Mouse (Mus musculus) ES-E14 (cell line): Measurements from ENCODE around the gene Amph. TPM values are rescaled to one million over a fixed set of nuclear protein-coding genes. Genes with fewer than 3 reads are reported as not detected.
A peak's percentile ranks its signal among the peaks of the same experiment; 100 is the strongest.

Experiments used
- DNase-seq: peaks from one replicate; pipeline ENCODE4 v3.0.0-alpha.2; 2013; ENCODE audit warnings: low read depth, low spot score
- H3K27ac ChIP-seq: 2 replicates; pipeline ENCODE4 v1.5.1; 2012; ENCODE audit warnings: low read depth, mild to moderate bottlenecking, low read length, moderate library complexity, mixed read lengths; ENCODE audit not compliant: poor library complexity, insufficient read depth, severe bottlenecking
- H3K36me3 ChIP-seq: 2 replicates; pipeline ENCODE4 v1.6.1; 2012; ENCODE audit warnings: mild to moderate bottlenecking, low read length, moderate library complexity, mixed read lengths; ENCODE audit not compliant: control insufficient read depth, poor library complexity, insufficient read depth, severe bottlenecking
- H3K4me1 ChIP-seq, 2 experiments: fragments of 150-350 bp in 1 of 2; sonication (generic) in 1 of 2; 2 replicates each; pipeline ENCODE4 v1.6.1; 2012; ENCODE audit warnings: low read length in 2 of 2, mild to moderate bottlenecking in 1 of 2, mixed read lengths in 1 of 2; ENCODE audit not compliant: control insufficient read depth in 2 of 2, insufficient read depth in 2 of 2, poor library complexity in 1 of 2
- H3K4me3 ChIP-seq, 2 experiments: fragments of 150-350 bp in 1 of 2; sonication (generic) in 1 of 2; 2 replicates each; pipeline ENCODE4 v1.5.1; 2012; ENCODE audit warnings: low read length in 2 of 2, low read depth in 1 of 2, mild to moderate bottlenecking in 1 of 2, mixed read lengths in 1 of 2; ENCODE audit not compliant: insufficient read depth in 1 of 2, poor library complexity in 1 of 2, severe bottlenecking in 1 of 2
- H3K9ac ChIP-seq: 2 replicates; pipeline ENCODE4 v1.6.1; 2012; ENCODE audit warnings: low read depth, mild to moderate bottlenecking, low read length, mixed read lengths; ENCODE audit not compliant: poor library complexity, insufficient read depth, severe bottlenecking
- H3K9me3 ChIP-seq: fragments of 150-350 bp; sonication (generic); 2 replicates; pipeline ENCODE4 v1.6.1; 2012; ENCODE audit warnings: low read depth, mild to moderate bottlenecking, low read length; ENCODE audit not compliant: control insufficient read depth, insufficient read depth
- CHD2 ChIP-seq: IDR thresholded peaks from 2 replicates; pipeline ENCODE4 v1.6.1; 2014; ENCODE audit warnings: mild to moderate bottlenecking, low read depth, low read length, inconsistent platforms
- HCFC1 ChIP-seq: IDR thresholded peaks from 2 replicates; pipeline ENCODE4 v1.6.1; 2012; ENCODE audit warnings: low read length, inconsistent platforms, borderline replicate concordance; ENCODE audit not compliant: insufficient read depth
- MAFK ChIP-seq: IDR thresholded peaks from 2 replicates; pipeline ENCODE4 v1.6.1; 2014; ENCODE audit warnings: mild to moderate bottlenecking, low read depth, low read length, inconsistent platforms; ENCODE audit not compliant: insufficient read depth
- ZC3H11A ChIP-seq: IDR thresholded peaks from 2 replicates; pipeline ENCODE4 v1.6.1; 2012; ENCODE audit warnings: low read depth, mild to moderate bottlenecking, inconsistent platforms, low read length, borderline replicate concordance
- ZNF384 ChIP-seq: IDR thresholded peaks from 2 replicates; pipeline ENCODE4 v1.6.1; 2012; ENCODE audit warnings: low read depth, low read length, inconsistent platforms
- in situ Hi-C, 2 experiments: fragments of 600-800 bp; cut with MboI; formaldehyde crosslinking; loops; one replicate each; pipeline ENCODE4 v1.15.1; 2025; ENCODE audit warnings: low sequenced_read_pairs in 2 of 2, inconsistent platforms in 1 of 2; ENCODE audit not compliant: unreplicated experiment in 2 of 2
- total RNA-seq: library from RNA; depleted of rRNA; stranded (reverse); fragments of 300-350 nt; gene quantifications from 2 replicates; pipeline ENCODE4 v1.2.3, GENCODE M21; 2012

The Amph gene
- total RNA-seq, 1 experiment = 5.5 TPM

GRCm38 (mm10) chr13:18972571-18972970, 24.6 kb downstream of the Amph start:
- Histone ChIP-seq H3K4me3 (no peak overlapping the region), H3K36me3 (no peaks in the 10 kb centered on the region), H3K9ac (no peak overlapping the region), H3K4me1 (no peaks in the 10 kb centered on the region), H3K27ac (no peak overlapping the region), H3K9me3 (no peaks in the 10 kb centered on the region)
- in situ Hi-C loops = no loop called here
- DNase-seq = no peak
- no peak for TF ChIP-seq ZNF384
- no peak for TF ChIP-seq ZC3H11A
- TF ChIP-seq CHD2 = no peak
- no peak for TF ChIP-seq HCFC1
- no peak for TF ChIP-seq MAFK

GRCm38 (mm10) chr13:18974351-18974750, 26.3 kb downstream of the Amph start:
- H3K4me3 ChIP-seq = no peak overlapping the region
- H3K9me3 ChIP-seq = no peaks in the 10 kb centered on the region
- H3K4me1 ChIP-seq = no peaks in the 10 kb centered on the region
- H3K9ac ChIP-seq = no peak overlapping the region
- H3K36me3 ChIP-seq = no peaks in the 10 kb centered on the region
- in situ Hi-C loops = no loop called here
- TF ChIP-seq HCFC1 (no peak), ZC3H11A (no peak), MAFK (no peak), ZNF384 (no peak), CHD2 (no peak)
- no peak for DNase-seq
- no peak overlapping the region for H3K27ac ChIP-seq

- Histone ChIP-seq H3K4me3 (no peak overlapping the region), H3K27ac (no peak overlapping the region), H3K4me1 (no peaks in the 10 kb centered on the region; a peak in 1 of 4 replicates), H3K9ac (no peak overlapping the region), H3K9me3 (no peaks in the 10 kb centered on the region), H3K36me3 (no peaks in the 10 kb centered on the region)
- in situ Hi-C loops = no loop called here
- no peak for DNase-seq
- TF ChIP-seq ZNF384 (no peak), HCFC1 (no peak), MAFK (no peak)
Measured at GRCm38 (mm10) chr13:18987266-18987665, 39.3 kb downstream of the Amph start.

GRCm38 (mm10) chr13:18988323-18988722, 40.3 kb downstream of the Amph start:
- in situ Hi-C loops = no loop called here
- no peak for DNase-seq
- TF ChIP-seq ZC3H11A (no peak), ZNF384 (no peak), CHD2 (no peak), HCFC1 (no peak), MAFK (no peak)
- Histone ChIP-seq H3K9ac (no peak overlapping the region), H3K9me3 (peaks cover 5% of the 10 kb centered on the region; the same call in 1 of the 2 replicates), H3K36me3 (no peaks in the 10 kb centered on the region), H3K4me1 (no peaks in the 10 kb centered on the region; a peak in 1 of 4 replicates), H3K27ac (no peak overlapping the region), H3K4me3 (no peak overlapping the region)

- Histone ChIP-seq H3K36me3 (no peaks in the 10 kb centered on the region), H3K9me3 (peaks cover 8% of the 10 kb centered on the region; the same call in 1 of the 2 replicates), H3K4me3 (no peak overlapping the region), H3K4me1 (no peaks in the 10 kb centered on the region; a peak in 1 of 4 replicates), H3K27ac (no peak overlapping the region), H3K9ac (no peak overlapping the region)
- no peak for DNase-seq
- peak; percentile 34; the same call in 1 of the 2 replicates for TF ChIP-seq MAFK
- TF ChIP-seq ZC3H11A = no peak
- TF ChIP-seq HCFC1 = no peak
- in situ Hi-C loops = no loop called here
Measured at GRCm38 (mm10) chr13:18989185-18989714, 41.2 kb downstream of the Amph start.
